Mouse (Mus musculus): ENCODE measurements around the gene Prickle2.

GRCm38 (mm10) chr6:92706145-92706466 is at the start of gene Prickle2:
- TF ChIP-seq GATA1 (IDR thresholded peaks at IDR 0.05; ENCODE audit: borderline replicate concordance, low read length) (no peak), FLI1 (IDR thresholded peaks at IDR 0.05; ENCODE audit: low read length) (no peak)
